Mouse (Mus musculus): ENCODE measurements around the gene Dlx5. TPM values are rescaled to one million over a fixed set of nuclear protein-coding genes. Genes with fewer than 3 reads are reported as not detected.

The Dlx5 gene
- polyA plus RNA-seq, 1 experiment, result not detected

DNA sequence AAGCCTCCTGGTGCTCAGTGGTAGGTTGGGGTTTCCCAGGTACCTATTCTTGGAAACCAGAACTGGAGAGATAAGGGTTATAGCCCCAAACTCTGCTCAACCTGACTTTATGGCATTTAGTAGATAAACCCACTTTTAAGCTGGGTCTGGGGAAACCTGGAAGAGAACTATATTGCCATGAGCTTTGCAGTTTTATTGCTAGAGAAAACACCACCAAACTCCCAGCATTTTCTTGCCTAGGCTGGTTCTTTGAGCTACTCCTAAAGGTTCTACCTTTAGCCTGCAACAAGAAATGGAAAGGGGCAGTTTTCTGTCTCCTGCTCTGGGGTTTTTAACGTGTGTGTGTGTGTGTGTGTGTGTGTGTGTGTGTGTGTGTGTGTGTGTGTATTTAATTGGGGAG, 23.3 kb downstream of the Dlx5 start:
- H3K4me1 ChIP-seq (ENCODE audit: control insufficient read depth, insufficient read depth, insufficient read length, low read length), result peaks cover 6% of the 10 kb centered on the region; the same call in 1 of the 2 replicates
- H3K27ac ChIP-seq (replicated peaks; ENCODE audit: low read depth, low read length), result no peak overlapping the region
- H3K4me3 ChIP-seq (ENCODE audit: insufficient read depth, low read depth, low read length), result no peak overlapping the region

- no peak overlapping the region for H3K4me3 ChIP-seq (ENCODE audit: insufficient read depth, low read depth, low read length)
- H3K27ac ChIP-seq (replicated peaks; ENCODE audit: low read depth, low read length), result no peak overlapping the region
- H3K4me1 ChIP-seq (ENCODE audit: control insufficient read depth, insufficient read depth, insufficient read length, low read length), result peaks cover 4% of the 10 kb centered on the region; the same call in 1 of the 2 replicates
These were observed 24.1 kb downstream of the Dlx5 start for GRCm38 (mm10) chr6:6857766-6858165.

- Histone ChIP-seq H3K4me3 (ENCODE audit: insufficient read depth, low read depth, low read length) (no peak overlapping the region), H3K27ac (replicated peaks; ENCODE audit: low read depth, low read length) (no peak overlapping the region), H3K4me1 (ENCODE audit: control insufficient read depth, insufficient read depth, insufficient read length, low read length) (peaks cover 4% of the 10 kb centered on the region; the same call in 1 of the 2 replicates)
These were observed 25.0 kb downstream of the Dlx5 start for GRCm38 (mm10) chr6:6856881-6857280.

DNA sequence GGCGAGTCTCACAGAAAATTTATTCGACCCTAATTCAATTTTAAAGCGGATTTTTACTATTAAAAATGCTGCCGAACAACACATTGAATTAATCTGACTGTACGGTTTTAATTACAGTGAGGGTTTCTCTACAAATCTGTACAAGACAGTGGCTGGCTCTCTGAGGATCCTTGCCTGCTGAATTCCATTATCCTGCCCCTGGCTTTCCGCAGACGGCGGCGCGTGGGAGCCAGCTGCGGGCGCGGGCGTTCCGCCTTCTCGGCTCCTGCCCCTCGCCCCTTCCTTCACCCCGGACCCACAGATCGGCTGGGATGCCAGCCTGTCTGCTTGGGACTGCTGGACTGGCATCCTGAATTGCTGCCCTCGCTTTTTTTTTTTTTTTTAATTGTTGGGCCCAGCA, 25.6 kb downstream of the Dlx5 start:
- Histone ChIP-seq H3K27ac (replicated peaks; ENCODE audit: low read depth, low read length) (no peak overlapping the region), H3K4me1 (ENCODE audit: control insufficient read depth, insufficient read depth, insufficient read length, low read length) (peaks cover 4% of the 10 kb centered on the region; the same call in 1 of the 2 replicates)

DNA sequence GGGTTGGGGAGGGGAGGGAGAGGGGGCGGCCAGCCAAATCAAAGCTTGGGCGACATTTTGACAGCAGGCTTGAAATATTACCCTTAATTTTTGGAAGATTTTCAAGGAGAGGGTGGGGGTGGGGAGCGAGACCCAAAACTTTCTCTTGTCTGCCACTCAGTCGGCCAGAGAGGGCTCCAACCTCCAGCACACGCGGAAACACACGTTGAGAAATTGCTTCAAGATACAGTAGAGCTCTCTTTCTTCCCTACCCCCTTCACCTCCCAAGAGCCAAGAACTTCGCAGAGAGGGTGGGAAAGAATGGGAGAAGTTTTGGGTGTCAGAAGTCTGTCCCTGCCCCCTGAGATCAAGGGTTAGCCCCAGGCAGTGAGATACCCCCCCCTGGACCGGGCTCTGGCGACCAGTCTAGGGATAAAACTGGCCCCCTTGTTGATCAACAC, 26.1 kb downstream of the Dlx5 start:
- Histone ChIP-seq H3K4me3 (ENCODE audit: insufficient read depth, low read depth, low read length) (no peak overlapping the region), H3K27ac (replicated peaks; ENCODE audit: low read depth, low read length) (no peak overlapping the region), H3K4me1 (ENCODE audit: control insufficient read depth, insufficient read depth, insufficient read length, low read length) (peaks cover 4% of the 10 kb centered on the region; the same call in 1 of the 2 replicates)

More for the DNA sequence above, 25.6 kb downstream of the Dlx5 start:
- no peak overlapping the region for H3K4me3 ChIP-seq (ENCODE audit: insufficient read depth, low read depth, low read length)

- Histone ChIP-seq H3K4me1 (ENCODE audit: control insufficient read depth, insufficient read depth, insufficient read length, low read length) (peaks cover 2% of the 10 kb centered on the region; the same call in 1 of the 2 replicates), H3K4me3 (ENCODE audit: insufficient read depth, low read depth, low read length) (no peak overlapping the region), H3K27ac (replicated peaks; ENCODE audit: low read depth, low read length) (no peak overlapping the region)
These were observed 26.8 kb downstream of the Dlx5 start for GRCm38 (mm10) chr6:6854902-6855745.

DNA sequence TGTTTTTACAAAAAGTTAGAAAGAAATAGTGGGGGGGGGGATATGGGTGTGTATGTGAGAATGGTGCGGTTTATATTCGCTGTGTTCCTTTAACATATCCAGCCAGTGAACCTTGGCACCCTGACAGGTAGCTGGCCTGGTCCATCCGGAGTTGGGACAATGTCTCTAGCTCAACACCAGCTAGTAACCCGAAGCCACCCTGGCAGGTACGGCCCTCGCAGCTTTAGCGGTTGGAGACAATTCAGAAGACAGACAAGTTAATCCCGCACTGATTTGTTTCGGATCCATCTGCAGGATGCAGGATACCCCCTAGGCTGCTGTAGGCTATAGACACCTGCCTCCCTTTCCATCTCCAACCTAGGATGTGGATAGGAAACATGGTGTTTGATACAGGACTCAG, 27.7 kb downstream of the Dlx5 start:
- Histone ChIP-seq H3K27ac (replicated peaks; ENCODE audit: low read depth, low read length) (no peak overlapping the region), H3K4me1 (ENCODE audit: control insufficient read depth, insufficient read depth, insufficient read length, low read length) (no peaks in the 10 kb centered on the region), H3K4me3 (ENCODE audit: insufficient read depth, low read depth, low read length) (no peak overlapping the region)

DNA sequence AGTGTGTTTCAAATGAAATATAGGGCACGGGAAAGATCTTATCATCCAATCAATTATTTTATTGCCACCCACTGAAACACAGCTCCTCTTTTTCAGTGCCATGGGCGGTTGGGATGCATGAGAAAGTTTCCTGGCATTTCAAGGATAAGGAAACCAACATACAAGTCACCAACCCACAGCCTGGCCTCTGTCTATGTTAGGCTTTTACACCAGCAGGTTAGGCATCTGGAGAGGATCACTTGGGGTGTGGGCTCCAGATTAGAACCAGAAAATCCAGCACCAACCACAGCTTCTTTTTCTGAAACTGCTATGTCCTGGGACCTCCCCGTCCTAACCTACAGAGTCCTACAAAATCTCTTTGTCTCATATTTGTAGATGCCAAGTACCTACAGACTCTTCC, 28.9 kb downstream of the Dlx5 start:
- H3K4me1 ChIP-seq (ENCODE audit: control insufficient read depth, insufficient read depth, insufficient read length, low read length), result no peaks in the 10 kb centered on the region
- no peak overlapping the region for H3K27ac ChIP-seq (replicated peaks; ENCODE audit: low read depth, low read length)
- H3K4me3 ChIP-seq (ENCODE audit: insufficient read depth, low read depth, low read length), result no peak overlapping the region

DNA sequence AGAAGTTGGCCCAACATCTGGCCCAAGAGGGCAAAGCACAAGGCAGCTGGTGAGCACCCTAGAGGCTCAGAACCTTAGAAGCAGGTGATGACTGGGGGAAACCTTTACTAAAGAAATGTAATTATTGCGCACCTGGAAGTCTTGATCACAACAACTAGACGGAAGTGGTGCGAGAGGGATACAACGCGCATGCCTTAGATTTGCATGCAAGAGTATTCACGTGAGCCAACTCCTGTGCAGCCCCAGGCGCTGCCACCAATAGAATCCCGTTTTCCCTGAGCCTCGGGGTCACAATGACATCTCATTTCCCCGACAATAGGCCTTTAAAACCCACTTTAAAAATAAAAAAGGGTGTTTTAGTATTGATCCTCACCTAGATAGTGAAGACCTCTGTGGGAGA, 30.7 kb downstream of the Dlx5 start:
- no peak overlapping the region for H3K4me3 ChIP-seq (ENCODE audit: insufficient read depth, low read depth, low read length)
- no peak overlapping the region for H3K27ac ChIP-seq (replicated peaks; ENCODE audit: low read depth, low read length)
- no peaks in the 10 kb centered on the region for H3K4me1 ChIP-seq (ENCODE audit: control insufficient read depth, insufficient read depth, insufficient read length, low read length)

DNA sequence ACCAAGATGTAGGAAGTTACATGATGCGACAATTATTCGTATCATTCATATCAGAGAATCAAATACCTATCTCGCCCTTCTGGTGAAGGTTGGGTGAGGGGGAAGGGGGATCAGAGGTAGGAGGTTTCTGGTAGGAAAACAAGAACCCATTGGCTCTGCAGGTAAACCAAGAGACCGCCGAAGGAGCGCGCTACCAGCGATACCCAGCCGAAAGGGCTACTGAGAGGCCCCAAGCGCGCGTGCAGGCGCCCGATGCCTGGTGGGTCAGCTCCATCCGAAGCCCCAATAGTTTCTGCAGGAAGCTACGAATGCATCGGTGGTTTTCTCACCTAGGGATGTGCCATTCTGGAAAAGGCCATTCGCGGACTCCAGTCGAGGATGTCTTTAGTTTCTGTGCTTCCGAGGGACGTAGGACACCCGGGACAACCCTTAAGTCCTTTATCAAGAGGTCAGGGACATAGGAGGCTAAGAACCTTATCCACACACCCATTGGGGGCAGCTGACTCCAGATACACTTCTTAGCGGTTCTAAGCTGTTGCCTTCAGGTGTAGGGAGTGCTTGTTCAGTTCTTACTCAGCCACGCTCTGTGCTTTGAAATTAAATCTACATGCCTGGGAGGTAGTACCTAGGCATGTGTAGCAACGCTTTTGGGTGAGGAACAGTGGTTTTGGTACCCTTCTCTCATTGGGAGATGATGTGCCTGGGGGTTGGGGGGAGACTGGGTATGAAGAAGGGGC, 31.4 kb downstream of the Dlx5 start:
- Histone ChIP-seq H3K4me1 (ENCODE audit: control insufficient read depth, insufficient read depth, insufficient read length, low read length) (no peaks in the 10 kb centered on the region), H3K27ac (replicated peaks; ENCODE audit: low read depth, low read length) (no peak overlapping the region), H3K4me3 (ENCODE audit: insufficient read depth, low read depth, low read length) (no peak overlapping the region)

- no peak overlapping the region for H3K4me3 ChIP-seq (ENCODE audit: insufficient read depth, low read depth, low read length)
- H3K27ac ChIP-seq (replicated peaks; ENCODE audit: low read depth, low read length), result no peak overlapping the region
- H3K4me1 ChIP-seq (ENCODE audit: control insufficient read depth, insufficient read depth, insufficient read length, low read length), result no peaks in the 10 kb centered on the region
These were observed 32.1 kb downstream of the Dlx5 start for GRCm38 (mm10) chr6:6849744-6850143.

DNA sequence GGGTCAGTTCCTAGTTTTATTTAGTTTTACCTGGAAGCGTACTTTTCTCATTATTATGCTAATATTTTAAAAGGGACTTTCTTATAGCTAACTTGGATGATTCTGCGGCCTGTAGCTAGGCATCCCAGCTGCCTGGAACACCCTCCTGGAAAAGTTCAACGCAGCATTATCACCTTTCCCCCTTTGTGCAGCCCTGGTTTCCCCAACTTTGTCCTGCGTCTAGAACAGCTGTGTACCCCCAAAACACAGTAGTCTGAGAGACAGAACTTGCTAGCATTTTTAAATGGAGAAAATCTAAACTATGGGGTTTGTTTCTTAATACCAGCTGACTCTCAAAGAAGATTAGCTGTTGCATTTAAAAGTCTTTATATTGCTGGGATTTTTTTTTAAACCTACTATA, 33.3 kb downstream of the Dlx5 start:
- Histone ChIP-seq H3K4me1 (ENCODE audit: control insufficient read depth, insufficient read depth, insufficient read length, low read length) (no peaks in the 10 kb centered on the region), H3K27ac (replicated peaks; ENCODE audit: low read depth, low read length) (no peak overlapping the region), H3K4me3 (ENCODE audit: insufficient read depth, low read depth, low read length) (no peak overlapping the region)

GRCm38 (mm10) chr6:6833301-6833700, 48.6 kb downstream of the Dlx5 start:
- Histone ChIP-seq H3K27ac (replicated peaks; ENCODE audit: low read depth, low read length) (no peak overlapping the region), H3K4me1 (ENCODE audit: control insufficient read depth, insufficient read depth, insufficient read length, low read length) (no peaks in the 10 kb centered on the region), H3K4me3 (ENCODE audit: insufficient read depth, low read depth, low read length) (no peak overlapping the region)

DNA sequence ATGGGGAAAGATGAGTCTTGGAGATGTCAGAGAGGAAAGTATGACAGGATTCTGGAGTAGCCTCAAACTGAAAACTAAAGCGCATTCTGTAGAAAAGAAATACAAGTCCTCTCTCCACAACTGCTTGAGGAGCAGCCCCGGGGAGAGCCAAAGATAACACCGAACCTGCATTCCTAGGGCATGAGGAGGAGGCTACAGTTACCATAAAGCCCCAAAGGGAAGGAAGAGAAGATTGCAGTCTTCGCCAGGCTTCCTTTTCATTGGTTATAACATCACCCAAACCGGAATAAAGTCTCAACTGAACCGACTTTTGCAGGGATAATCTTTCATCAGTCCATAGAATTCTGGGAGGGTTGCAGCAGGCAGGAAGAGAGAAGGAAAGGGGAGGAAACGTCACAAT, 51.4 kb downstream of the Dlx5 start:
- Histone ChIP-seq H3K4me3 (ENCODE audit: insufficient read depth, low read depth, low read length) (no peak overlapping the region), H3K27ac (replicated peaks; ENCODE audit: low read depth, low read length) (no peak overlapping the region), H3K4me1 (ENCODE audit: control insufficient read depth, insufficient read depth, insufficient read length, low read length) (no peaks in the 10 kb centered on the region)
